Mouse (Mus musculus): Measurements from ENCODE around the gene Arhgef26. TPM values are rescaled to one million over a fixed set of nuclear protein-coding genes. Genes with fewer than 3 reads are reported as not detected.

Gene Arhgef26
- polyA plus RNA-seq, 1 experiment: 0.57 TPM

DNA sequence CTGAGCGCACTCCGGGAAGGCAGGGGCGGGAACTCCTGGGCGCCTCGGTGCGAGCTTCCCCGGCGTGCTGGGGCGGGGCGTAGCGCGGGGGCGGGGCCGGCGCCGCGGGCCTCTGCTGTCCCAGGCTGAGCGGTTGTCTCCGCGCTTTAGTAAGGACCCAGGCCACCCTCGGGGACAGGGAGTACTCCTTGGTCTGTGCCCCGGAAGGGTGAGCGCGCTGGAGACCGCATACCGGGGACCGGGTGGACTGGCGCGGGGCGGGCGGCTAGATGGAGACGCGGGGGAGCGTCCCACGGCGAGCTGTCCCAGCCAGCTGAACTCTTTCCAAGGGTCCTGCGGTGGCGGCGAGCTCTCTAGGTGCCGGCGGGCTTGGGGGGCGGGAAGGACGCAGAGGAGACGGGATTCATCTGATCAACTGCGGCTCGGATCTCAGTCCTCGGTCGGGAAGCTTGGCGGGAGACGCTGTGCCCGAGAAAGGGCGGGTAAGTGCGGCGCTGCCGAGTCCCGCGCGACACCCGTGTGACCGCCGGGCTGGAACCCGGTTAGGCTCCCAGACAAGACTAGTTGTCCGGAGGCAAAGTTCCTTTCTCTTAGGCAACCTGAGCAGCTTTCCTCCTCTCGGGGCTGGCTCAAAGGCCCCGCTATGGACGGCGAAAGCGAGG lies 841 bp downstream of the Arhgef26 start:
- Histone ChIP-seq H3K4me1 (replicated peaks; ENCODE audit: control insufficient read depth, insufficient read depth, low read length) (peaks cover 5% of the 10 kb centered on the region; the same call in 1 of the 2 replicates), H3K27me3 (ENCODE audit: control insufficient read depth, insufficient read depth, low read length) (peaks cover 10% of the 10 kb centered on the region), H3K27ac (ENCODE audit: control insufficient read depth, insufficient read depth, low read length) (no peak overlapping the region), H3K36me3 (ENCODE audit: control insufficient read depth, insufficient read depth, low read length) (no peaks in the 10 kb centered on the region), H3K4me3 (ENCODE audit: control insufficient read depth, insufficient read depth, low read length) (peak overlapping the region; percentile 38)
- TF ChIP-seq CTCF (IDR thresholded peaks at IDR 0.05; ENCODE audit: borderline replicate concordance, control insufficient read depth, extremely low read depth, insufficient read depth, low read length, poor library complexity) (no peak), POLR2A (IDR thresholded peaks at IDR 0.05; ENCODE audit: control insufficient read depth, extremely low read depth, insufficient read depth, low read length, poor library complexity) (no peak)
- DNase-seq: no peak
- WGBS: 2% methylated on average over 68 of the region's 68 CpGs

DNA sequence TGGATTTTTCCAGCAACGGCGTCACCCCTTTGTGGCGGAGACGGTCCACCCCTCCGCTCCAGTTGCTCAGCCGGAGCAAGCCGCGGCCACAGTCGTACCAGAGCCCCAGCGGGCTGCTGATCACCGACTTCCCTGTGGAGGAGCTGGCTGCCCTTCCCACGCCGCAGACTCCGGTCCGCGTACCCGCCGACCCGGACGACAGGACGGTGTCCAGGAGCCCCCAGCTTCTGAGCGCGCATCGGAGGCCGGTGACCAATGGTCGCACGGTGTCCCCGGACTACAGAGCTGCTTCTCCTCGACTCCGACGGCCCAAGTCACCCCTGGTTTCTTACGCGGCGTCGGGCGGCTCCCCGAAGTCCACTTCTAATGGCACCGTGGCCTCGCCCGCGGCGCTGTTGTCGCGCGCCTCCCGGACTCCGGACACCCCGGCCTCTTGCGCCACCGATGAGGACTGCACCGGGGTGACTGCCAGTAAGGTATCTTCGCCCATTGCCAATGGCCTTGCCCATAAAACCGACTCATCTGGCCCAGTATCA lies 1.4 kb downstream of the Arhgef26 start:
- no peak for TF ChIP-seq CTCF (IDR thresholded peaks at IDR 0.05; ENCODE audit: borderline replicate concordance, control insufficient read depth, extremely low read depth, insufficient read depth, low read length, poor library complexity)
- no peak for TF ChIP-seq POLR2A (IDR thresholded peaks at IDR 0.05; ENCODE audit: control insufficient read depth, extremely low read depth, insufficient read depth, low read length, poor library complexity)
- H3K4me1 ChIP-seq (replicated peaks; ENCODE audit: control insufficient read depth, insufficient read depth, low read length): peaks cover 5% of the 10 kb centered on the region; the same call in 1 of the 2 replicates
- H3K4me3 ChIP-seq (ENCODE audit: control insufficient read depth, insufficient read depth, low read length): peak overlapping the region; percentile 38
- peaks cover 10% of the 10 kb centered on the region for H3K27me3 ChIP-seq (ENCODE audit: control insufficient read depth, insufficient read depth, low read length)
- WGBS: 8% methylated on average over 53 of the region's 53 CpGs
- no peaks in the 10 kb centered on the region for H3K36me3 ChIP-seq (ENCODE audit: control insufficient read depth, insufficient read depth, low read length)
- no peak overlapping the region for H3K27ac ChIP-seq (ENCODE audit: control insufficient read depth, insufficient read depth, low read length)
- no peak for DNase-seq

DNA sequence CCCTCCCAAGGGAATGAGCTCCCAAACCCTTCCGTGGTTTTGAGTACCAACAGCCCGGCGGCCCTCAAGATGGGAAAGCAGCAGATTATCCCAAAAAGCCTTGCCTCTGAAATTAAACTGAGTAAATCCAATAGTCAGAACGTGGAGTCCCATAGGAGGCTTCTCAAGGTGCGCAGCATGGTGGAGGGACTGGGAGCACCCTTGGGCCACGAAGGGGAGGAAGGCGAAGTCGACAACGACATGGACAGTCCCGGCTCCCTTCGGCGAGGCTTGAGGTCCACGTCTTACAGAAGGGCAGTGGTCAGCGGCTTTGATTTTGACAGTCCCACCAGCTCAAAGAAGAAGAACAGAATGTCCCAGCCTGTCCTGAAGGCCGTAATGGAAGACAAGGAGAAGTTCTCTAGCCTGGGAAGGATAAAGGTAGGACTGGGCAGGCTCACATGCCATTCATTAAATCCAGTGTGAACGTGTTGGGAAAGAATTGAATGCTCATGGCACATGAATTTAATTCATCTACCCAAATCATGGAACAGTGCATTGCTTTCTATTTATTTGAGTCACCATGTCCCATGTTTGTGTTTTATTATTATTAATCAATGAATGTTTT lies 2.1 kb downstream of the Arhgef26 start:
- no peak for DNase-seq
- WGBS: 77% methylated on average over 16 of the region's 16 CpGs
- Histone ChIP-seq H3K27me3 (ENCODE audit: control insufficient read depth, insufficient read depth, low read length) (peaks cover 10% of the 10 kb centered on the region), H3K27ac (ENCODE audit: control insufficient read depth, insufficient read depth, low read length) (no peak overlapping the region), H3K4me3 (ENCODE audit: control insufficient read depth, insufficient read depth, low read length) (no peak overlapping the region), H3K36me3 (ENCODE audit: control insufficient read depth, insufficient read depth, low read length) (no peaks in the 10 kb centered on the region), H3K4me1 (replicated peaks; ENCODE audit: control insufficient read depth, insufficient read depth, low read length) (peaks cover 5% of the 10 kb centered on the region; the same call in 1 of the 2 replicates)
- TF ChIP-seq CTCF (IDR thresholded peaks at IDR 0.05; ENCODE audit: borderline replicate concordance, control insufficient read depth, extremely low read depth, insufficient read depth, low read length, poor library complexity) (no peak), POLR2A (IDR thresholded peaks at IDR 0.05; ENCODE audit: control insufficient read depth, extremely low read depth, insufficient read depth, low read length, poor library complexity) (no peak)

DNA sequence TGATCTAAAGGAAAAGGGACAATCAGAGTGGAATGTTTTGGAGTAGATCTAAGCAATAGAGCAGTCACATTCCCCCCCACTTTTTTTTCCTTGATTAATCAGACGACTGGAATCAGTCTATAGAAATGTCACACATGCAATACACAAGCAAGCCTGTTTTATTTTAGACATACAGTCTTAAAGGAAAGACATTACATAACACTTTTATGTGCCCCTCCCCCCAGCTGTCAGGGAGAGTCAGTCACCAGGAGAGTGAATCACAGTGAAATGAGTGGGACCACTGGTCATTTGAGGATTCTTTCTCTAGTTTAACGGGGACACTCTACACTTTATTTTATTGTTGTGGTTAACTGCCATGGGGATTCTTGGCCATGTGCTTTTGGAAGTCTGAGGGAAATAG lies 2.7 kb downstream of the Arhgef26 start:
- Histone ChIP-seq H3K27me3 (ENCODE audit: control insufficient read depth, insufficient read depth, low read length) (peaks cover 10% of the 10 kb centered on the region), H3K27ac (ENCODE audit: control insufficient read depth, insufficient read depth, low read length) (no peak overlapping the region), H3K36me3 (ENCODE audit: control insufficient read depth, insufficient read depth, low read length) (no peaks in the 10 kb centered on the region), H3K4me1 (replicated peaks; ENCODE audit: control insufficient read depth, insufficient read depth, low read length) (peaks cover 5% of the 10 kb centered on the region; the same call in 1 of the 2 replicates), H3K4me3 (ENCODE audit: control insufficient read depth, insufficient read depth, low read length) (no peak overlapping the region)
- DNase-seq: no peak
- 82% methylated on average over 2 of the region's 2 CpGs for WGBS
- TF ChIP-seq POLR2A (IDR thresholded peaks at IDR 0.05; ENCODE audit: control insufficient read depth, extremely low read depth, insufficient read depth, low read length, poor library complexity) (no peak), CTCF (IDR thresholded peaks at IDR 0.05; ENCODE audit: borderline replicate concordance, control insufficient read depth, extremely low read depth, insufficient read depth, low read length, poor library complexity) (no peak)

DNA sequence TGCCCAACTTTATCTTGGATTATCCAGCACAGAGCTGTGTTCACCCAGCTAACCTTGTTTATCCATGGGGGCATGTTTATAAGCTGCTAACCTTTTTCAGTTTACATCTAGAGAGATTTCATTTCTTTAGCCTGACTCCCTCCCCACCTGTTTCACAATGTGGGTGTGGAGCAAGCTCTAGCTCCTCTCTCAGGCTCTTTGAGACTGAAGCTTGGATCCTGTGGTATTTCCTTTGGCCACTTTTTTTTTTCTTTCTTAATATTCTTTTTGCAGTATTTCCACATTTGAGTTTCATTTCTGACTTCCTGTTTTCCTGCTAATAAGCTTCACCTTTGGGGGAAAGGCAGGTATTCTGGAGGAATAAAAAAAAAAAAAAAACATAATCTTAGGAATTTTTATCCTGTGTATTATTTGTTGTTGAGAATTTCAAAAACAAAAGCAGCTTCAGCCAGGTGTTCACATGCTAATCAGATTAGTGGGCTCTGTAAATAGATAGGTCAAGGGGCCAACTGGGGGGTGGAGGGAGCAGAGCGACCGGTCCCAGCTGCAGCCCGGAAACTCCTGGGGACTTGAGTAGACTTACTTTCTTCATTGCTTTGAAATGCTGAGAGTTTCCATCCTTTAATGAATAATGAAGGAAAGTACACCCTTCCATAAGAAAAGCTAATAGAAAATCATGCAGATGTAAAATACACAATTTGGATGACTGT lies 3.5 kb downstream of the Arhgef26 start:
- TF ChIP-seq POLR2A (IDR thresholded peaks at IDR 0.05; ENCODE audit: control insufficient read depth, extremely low read depth, insufficient read depth, low read length, poor library complexity) (no peak), CTCF (IDR thresholded peaks at IDR 0.05; ENCODE audit: borderline replicate concordance, control insufficient read depth, extremely low read depth, insufficient read depth, low read length, poor library complexity) (no peak)
- H3K4me3 ChIP-seq (ENCODE audit: control insufficient read depth, insufficient read depth, low read length): no peak overlapping the region
- H3K4me1 ChIP-seq (replicated peaks; ENCODE audit: control insufficient read depth, insufficient read depth, low read length): peaks cover 5% of the 10 kb centered on the region; the same call in 1 of the 2 replicates
- no peaks in the 10 kb centered on the region for H3K36me3 ChIP-seq (ENCODE audit: control insufficient read depth, insufficient read depth, low read length)
- no peak overlapping the region for H3K27ac ChIP-seq (ENCODE audit: control insufficient read depth, insufficient read depth, low read length)
- peaks cover 10% of the 10 kb centered on the region for H3K27me3 ChIP-seq (ENCODE audit: control insufficient read depth, insufficient read depth, low read length)
- DNase-seq: no peak
- 88% methylated on average over 3 of the region's 3 CpGs for WGBS

DNA sequence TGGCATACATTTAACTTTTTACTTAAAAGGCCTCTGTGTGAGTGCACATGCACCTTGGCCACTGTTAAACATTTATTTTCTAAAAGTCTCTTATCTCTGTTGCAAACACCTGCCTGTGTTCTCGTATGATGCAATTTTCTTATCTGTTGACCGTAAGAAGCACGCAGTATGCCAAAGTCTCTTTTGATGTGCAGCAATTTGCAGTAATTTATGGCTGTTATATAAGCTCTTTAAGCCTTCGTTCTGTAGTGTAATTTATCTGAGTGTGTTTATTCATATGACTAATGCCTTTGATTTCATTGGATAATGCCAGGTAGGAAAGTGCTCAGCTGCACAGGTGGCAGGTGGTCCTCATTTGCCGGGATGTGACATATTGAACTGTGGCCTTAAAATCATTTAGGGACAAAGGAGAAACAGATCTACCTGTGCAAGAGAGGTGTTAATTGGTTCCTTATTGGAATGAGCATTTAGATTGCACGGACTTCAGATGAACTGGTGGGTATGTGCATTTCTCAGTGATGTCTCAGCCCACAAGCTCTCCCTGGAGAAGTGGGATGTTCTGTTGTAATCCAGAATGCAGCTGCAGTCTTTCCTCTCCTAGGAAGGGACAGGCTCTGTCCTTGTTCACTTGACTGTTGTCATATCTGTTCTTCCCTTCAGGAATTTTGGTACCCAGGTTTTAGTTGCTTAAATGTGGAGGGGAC lies 10.5 kb downstream of the Arhgef26 start:
- Histone ChIP-seq H3K4me1 (replicated peaks; ENCODE audit: control insufficient read depth, insufficient read depth, low read length) (no peaks in the 10 kb centered on the region), H3K36me3 (ENCODE audit: control insufficient read depth, insufficient read depth, low read length) (no peaks in the 10 kb centered on the region), H3K27ac (ENCODE audit: control insufficient read depth, insufficient read depth, low read length) (no peak overlapping the region), H3K27me3 (ENCODE audit: control insufficient read depth, insufficient read depth, low read length) (no peaks in the 10 kb centered on the region), H3K4me3 (ENCODE audit: control insufficient read depth, insufficient read depth, low read length) (no peak overlapping the region)
- no peak for TF ChIP-seq POLR2A (IDR thresholded peaks at IDR 0.05; ENCODE audit: control insufficient read depth, extremely low read depth, insufficient read depth, low read length, poor library complexity)
- 84% methylated on average over 6 of the region's 6 CpGs for WGBS
- no peak for DNase-seq
